Mouse (Mus musculus) left cerebral cortex, adult 11 months (tissue): ENCODE measurements around the gene Ak5.

ENCODE experiments used
- DNase-seq: peaks from one replicate; pipeline ENCODE4 v3.0.0; 2022; ENCODE audit warnings: low spot score

Ak5 gene

DNA sequence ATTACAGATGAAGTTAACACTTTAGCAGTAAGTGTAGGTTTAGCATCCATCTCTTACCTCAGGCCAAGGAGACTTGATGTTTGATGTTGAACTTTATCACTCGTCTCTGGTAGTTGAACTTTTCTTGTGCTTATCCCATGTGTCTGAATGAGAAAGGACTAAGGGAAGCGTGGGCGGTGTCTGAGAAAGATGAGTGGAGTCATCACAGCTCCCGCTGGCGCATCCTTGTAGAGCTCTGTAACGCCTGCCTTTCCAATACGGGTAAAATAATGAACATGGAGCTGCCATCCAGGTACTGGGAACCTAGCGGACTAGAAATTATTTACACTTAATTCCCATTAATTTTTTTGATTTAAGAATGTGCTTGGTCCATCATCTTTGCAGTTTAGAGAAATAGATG is 239.2 kb downstream of the Ak5 start:
- DNase-seq = no peak
